Mouse (Mus musculus) kidney, postnatal 25 days (tissue): ENCODE results near the gene Rtkn2.
A peak's percentile ranks its signal among the peaks of the same experiment; 100 is the strongest.

ENCODE experiments used
- DNase-seq, 2 experiments: peaks; one replicate each; pipeline ENCODE4 v3.0.0; 2021; ENCODE audit warnings: mixed read lengths in 2 of 2

The Rtkn2 gene

DNA sequence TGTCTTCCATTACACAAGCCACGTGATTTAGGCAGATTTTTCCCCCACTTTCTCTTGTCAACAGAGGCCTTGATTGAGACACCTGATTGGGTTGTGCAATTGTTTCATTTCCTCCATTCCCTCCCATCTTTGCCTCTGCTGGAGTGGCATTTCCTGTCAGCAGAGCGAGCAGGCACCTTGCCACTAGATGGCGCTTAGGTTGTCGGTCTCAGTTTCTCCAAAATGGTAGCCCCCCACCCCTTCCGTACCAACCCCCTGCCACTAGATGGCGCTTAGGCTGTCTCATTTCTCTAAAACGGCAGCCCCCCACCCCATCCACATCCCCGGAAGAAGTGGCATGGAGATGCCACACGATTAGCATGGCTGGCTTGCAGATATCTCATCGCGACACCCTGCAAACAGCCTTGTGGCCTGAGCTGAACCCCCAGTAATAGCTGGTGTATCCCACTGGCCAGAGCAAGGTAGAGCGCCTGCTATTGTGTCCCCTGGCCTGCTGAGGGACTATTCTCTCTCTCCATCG, 18.8 kb downstream of the Rtkn2 start:
- DNase-seq = peak; percentile 63

DNA sequence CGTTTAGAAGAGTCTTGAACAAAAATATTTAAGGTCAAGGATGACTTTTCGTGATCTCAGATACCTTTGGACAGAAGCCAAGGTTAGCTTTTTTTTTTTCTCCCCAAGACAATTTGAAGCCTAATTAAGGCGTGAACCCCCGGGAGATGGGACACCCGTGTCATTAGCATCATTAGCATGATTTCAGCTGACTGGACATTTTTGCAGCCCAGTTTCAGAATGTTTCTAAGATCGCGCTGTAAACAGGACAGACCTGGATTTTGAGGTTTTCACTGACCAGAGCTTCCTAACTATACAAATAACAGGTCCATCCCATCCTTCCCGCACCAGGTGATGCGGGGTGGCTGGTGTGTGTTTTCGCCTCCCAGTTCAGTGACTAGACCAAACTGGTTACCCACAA, 19.8 kb downstream of the Rtkn2 start:
- DNase-seq = no peak

DNA sequence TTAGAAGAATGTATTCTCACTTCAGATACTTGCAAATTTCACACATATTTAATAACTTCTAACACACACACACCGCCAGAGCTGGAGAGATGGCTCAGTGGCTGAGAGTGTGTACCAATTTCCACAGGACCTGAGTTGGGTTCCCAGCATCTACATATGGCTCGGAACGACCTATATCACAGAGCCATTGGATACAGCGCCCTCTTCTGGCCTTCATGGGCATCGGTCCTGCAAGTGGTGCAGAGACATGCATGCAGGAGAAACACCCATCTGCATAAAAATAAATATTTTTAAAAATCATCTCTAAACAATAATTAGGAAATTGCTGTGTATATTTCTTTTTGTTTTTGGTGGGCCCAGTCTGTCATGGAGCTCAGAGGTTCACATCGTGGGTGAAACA, 22.1 kb downstream of the Rtkn2 start:
- peak in 1 of 2 experiments; percentile 19 for DNase-seq

DNA sequence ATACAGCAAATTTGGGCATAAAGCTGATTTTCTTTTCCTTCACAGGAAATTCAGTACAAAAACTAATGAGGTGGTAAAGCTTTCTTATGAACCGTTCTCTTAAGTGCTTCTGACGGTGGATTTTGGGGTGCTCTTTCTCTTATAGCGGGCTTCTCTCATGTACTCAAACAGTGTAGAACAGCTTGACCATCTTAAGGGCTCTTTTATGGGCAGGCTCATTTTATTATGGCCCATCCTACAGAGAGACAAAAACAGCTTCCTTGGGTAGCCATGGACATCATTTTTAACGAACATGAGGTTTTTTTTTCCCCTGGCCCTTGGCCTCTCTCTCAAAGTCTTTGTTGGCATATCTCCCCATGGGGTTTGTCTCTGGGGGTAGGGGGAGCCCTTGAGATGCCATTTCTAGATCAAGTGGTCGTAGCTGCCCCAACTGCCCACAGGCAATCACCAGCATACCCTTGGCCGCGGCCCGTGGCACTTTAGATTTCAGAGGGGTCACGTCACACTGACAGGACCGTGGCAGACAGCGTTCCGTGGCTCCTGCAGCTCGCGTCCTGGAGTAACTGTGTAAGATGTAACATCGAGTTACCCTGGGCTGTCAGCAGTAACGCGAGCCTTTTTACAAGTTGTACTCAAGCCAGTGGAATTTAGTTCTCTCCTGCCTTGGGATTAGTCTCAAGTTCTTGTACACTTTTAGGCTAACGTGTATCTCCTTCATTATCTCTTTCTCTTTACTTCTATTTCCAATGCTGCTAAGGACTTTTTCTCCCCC, 24.5 kb downstream of the Rtkn2 start:
- peak in 1 of 2 experiments; percentile 33 for DNase-seq

DNA sequence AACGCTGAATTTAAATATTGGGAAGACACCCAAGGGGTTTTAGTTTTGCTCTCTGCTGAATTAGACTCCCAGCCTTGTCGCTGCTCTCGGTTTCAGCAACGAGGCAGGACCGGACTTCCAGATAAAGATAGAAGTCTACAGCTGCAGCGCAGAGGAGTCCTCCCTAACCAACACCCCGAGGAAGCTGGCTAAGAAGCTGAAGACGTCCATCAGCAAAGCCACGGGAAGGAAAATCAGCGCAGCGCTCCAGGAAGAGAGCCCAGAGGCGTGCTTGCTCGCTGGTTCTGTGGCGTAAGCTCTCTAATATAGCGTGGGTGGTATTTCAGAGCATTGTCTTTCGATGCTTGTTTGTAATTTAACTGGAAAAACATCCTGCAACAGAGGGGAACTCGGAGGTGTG, 26.0 kb downstream of the Rtkn2 start:
- DNase-seq = peak in 1 of 2 experiments; percentile 23

DNA sequence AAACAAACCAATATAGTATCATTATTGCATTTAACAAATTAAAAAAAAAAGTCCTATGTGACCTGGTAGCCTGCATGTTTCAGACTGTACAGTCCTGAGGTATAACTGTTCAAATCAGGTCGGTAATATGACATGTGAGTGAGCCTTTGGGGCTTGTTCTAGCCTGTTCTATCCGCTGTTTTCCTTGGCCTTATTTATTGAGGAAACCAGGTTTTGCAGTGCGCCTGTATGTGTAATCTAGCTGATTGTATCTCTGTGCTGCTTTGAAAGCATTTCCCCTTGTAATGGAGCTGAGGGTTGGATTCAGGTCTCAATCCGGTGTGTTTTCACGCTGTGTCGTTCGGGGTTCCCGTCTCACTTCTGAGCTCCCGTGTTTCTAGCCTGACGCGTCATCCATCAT, 27.1 kb downstream of the Rtkn2 start:
- DNase-seq = no peak

DNA sequence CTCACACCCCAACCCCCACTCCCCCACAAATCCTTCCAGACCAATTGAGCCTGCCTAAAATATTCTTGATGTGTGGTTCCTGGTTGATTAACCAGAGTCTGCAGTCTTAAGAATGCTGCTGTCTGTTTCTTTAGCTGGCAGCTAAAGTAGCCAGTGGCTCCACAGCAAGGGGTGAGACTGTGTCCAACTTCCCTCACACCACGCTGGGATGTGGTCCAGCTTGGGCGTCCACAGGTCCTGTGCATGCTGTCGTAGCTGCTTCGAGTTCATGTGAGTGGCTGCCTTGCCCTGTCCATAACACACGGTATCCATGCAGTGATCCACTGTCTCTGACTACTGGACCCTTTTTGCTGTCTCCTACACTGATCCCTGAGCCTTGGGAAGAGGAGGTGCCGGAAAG, 27.7 kb downstream of the Rtkn2 start:
- no peak for DNase-seq

DNA sequence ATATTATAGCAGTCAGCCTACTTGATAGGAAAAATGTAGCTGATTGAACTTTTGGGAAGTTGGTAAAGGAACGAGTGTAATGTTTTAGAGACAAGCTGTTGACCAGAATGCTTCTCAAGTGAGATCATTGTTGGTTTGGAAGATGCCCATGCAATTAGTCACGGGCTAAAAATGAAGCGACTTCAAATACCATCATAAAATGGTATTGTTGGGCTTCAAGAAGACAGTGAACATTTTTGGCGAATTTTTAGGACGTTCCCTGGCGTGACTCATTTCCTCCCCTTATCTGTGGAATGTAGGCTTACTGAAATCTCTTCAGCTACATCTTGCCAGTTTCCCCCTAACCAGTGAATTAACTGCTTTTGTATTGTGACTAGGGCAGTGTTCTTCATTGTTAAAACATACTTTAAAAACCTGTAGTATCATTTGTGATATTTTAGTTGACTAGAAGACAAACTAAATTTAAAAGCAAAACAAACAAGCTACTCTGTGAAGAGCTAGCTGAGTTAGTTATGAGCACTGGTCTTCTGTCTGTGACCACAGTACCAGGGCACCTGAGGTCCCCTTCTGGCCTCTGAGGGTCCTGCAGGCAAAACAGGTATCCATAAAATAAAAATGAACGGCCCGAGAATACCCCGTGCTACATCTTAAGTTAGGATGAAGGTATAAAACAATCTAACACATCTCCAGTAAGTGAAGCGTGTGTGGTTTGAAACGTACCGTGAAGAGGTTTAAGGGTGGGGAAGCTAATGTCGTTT, 29.0 kb downstream of the Rtkn2 start:
- DNase-seq = no peak

DNA sequence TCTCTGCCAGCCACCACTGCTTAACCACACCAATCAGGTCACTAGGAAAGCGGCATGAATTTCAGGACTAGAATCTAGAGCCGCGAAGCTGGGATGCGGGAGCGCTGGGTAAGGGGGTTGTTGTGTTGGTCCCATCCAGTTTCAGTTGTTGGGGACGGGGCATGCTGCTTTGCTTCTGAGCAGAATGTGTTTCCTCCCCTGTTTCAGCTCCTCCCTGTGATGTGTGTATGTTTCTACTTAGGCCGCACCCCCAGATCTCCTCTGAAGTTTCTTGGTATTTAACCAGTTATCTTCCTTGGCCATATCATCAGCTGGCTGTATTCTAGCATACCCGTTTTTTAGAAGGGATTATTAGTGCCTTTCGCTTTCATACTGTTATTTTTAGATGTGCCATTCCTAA, 29.9 kb downstream of the Rtkn2 start:
- no peak for DNase-seq

DNA sequence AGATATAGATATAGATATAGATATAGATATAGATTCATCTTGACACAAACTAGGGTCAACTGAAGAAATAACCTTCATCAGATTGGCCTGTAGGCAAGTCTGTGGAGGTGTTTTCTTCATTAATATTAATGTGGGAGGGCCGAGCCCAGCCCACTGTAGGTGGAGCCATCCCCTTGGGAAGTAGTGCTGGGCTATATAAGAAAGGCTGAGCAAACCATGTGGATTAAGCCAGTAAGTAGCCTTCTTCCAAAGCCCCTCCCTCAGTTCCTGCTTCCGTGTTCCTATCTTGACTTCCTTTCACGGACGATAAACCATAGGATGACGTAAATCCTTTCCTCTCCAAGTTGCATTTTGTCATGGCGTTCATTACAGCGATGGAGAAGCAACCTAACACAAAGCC, 30.5 kb downstream of the Rtkn2 start:
- DNase-seq = no peak

DNA sequence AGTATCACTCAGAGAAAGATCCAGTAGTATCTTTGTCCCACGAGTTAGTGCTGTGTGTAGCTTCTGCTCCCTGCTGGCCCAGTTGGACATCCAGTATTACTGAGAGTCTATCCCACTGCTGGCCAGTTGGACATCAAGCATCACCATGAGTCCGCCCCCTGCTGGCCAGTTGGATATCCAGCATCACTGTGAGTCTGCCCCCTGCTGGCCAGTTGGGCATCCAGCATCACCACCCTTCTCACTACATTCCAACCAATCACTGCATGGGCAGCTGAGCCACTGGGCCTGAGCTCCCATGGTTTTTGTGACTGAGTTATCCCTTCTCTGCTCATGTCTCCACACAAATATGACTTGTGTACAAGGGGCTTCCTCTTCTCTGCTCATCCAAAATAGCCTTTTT, 33.8 kb downstream of the Rtkn2 start:
- DNase-seq = peak in 1 of 2 experiments; percentile 35

DNA sequence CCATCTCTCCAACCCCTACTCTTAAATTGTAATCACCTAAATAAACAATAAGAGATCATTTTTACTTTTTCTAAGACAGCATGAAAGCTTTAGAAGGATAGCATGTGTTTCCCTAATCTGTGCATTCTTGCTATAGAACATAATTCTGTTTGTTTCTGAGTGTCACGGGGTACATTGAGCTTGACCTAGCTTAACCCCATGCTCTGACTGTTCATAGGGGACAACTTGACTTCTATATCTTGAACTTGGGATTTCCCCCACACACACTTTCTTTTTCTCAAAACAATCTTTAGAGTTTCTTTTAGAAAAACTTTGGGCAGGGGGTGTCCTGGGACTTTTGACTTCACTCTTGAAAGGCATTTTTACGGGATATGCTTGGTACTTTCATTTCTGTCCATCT, 41.4 kb downstream of the Rtkn2 start:
- no peak for DNase-seq

DNA sequence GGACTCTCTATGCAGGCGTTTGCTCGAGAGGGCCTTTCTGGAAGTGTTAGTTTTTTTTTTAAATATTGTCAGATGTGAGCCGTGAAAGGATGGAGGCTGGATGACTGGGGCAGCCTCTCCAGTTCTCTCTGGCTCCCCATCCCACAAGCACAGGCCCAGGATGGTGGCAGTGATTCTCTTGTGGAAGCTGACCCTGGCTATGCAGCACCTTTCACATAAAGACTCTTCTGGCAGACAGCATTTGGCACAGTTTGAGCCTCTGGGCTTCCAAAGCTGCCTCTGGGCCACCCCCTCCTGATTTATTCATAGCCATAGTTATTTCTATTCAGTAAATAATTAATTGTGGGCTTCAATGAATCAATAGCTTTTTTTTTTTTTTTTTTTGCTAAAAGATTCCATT, 46.3 kb downstream of the Rtkn2 start:
- DNase-seq = no peak

DNA sequence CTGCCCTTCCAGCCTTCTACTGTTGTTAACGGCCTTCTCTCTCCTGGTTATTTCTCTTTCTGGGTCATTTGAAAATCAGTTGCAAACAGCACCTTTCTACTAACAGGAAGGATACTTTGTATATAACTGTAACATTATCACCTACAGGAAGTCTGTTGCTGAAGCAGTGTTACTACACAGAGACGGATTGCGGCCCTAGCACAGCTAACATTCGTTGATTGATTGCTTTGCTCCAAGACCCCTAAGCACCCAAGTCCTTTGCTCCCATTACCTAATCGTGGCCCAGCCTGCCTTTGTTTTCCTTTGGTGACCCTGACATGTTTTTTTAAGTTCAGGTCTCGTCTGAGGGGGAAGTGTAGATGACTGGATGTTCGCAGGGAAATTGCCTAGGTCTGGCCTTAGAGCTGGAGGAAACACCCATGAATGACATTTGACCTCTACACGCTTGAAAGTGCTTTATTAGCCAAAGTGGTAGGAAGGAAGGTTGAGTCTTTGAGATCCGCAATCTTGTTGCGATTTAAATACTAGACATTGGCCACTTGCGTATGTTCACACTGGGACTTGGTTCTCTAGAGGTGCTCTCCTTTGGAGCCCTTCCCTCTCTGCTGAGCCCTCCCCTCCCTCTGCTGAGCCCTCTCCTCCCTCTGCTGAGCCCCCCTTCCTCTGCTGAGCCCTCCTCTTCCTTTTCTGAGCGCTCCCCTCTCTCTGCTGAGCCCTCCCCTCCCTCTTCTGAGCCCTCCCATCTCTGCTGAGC, 49.1 kb downstream of the Rtkn2 start:
- DNase-seq = no peak

DNA sequence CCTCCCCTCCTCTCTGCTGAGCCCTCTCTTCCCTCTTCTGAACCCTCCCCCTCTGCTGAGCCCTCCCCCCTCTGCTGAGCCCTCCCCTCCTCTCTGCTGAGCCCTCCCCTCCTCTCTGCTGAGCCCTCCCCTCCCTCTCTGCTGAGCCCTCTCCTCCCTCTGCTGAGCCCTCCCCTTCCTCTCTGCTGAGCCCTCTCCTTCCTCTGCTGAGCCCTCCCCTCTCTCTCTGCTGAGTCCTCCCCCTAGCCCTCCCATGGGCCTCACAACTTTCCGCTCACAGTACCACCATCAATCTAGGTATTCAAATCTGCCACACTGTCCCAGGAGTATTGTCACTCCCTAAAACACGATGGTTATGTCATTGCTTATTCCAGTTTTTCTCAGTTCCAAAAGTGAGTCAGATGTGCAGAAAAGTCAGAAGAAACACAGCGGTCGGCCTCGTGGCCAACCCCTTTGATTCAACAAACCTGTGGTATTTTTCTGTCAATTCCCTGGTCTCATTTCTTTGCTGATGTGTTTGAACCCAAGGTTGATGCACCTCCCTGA, 49.8 kb downstream of the Rtkn2 start:
- DNase-seq = no peak

DNA sequence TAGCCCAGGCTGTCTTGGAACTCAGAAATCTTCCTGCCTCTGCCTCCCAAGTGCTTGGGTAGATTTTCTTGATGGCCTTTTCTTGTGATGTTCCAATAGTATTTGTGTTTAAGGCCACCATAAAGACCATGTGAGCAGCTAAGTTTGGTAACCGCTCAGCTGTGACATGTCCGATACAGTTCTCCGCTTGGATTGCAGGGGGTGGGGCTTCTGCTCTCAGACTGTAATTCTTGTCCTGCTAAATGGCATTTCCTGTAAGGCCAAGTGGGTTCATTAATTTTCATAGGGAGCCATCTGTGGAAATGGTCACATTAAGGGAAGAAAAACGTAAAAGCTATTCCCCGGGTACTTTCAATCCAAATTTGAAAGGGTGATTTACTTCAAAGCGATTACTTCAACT, 50.7 kb downstream of the Rtkn2 start:
- DNase-seq = peak in 1 of 2 experiments; percentile 22

DNA sequence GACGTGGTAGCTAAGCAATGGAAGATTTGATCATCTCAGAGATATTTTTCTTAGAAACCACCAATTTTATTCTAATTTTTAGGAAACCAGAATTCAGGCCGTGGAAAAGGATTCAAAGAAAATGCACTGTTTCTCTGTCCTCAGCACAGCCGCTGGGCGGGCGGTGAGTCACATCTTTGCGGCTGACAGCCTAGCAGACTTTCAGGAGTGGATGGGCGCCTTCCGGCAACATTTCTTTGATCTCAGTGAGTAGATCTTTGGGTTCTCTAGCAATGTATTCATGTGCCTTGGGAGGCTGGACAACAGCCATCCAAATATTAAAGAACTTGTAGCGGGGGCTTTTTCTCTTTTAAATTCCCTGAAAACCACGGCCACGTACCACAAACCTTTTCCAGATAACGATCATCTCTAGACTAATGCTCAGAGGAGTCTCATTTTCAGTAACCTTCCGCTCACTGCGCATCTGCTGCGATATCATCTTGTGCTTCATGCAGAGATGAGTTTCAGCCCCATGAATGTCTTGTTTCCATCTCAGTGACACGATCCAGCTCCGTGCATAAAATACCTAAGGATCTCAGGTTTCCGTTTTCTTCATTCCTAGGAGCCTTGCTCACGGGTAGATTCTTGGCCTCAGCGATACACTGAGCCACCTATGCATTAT, 56.5 kb downstream of the Rtkn2 start:
- DNase-seq = no peak

DNA sequence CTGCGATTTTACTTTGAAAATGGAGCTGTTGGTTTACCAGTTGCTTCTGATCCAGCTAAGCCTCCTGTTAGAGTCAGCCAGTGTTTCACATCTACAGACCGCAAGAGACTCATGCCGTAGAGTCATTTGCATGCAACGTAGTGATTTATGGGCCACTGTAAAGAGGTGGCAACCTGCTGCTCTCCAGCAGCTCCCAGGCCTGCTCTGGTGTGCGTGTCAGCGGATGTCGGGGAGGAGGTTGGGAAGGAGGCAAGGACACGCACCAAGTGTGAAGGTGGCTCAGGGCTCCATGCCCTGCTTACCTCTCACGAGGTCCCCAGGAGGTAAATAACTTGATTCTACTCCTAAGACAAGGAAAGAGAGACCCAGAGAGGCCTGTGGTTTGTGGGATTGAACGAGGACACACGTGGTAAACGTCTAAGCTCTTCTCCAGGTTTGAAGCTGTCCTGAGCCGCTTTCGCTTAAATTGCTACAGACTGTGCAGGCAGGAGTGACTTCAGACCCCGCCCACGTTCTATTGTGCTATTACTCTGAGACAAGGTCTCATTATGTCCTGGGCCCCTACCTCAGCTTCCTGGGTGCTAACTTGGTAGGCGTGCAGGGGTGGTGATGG, 57.1 kb downstream of the Rtkn2 start:
- DNase-seq = no peak

DNA sequence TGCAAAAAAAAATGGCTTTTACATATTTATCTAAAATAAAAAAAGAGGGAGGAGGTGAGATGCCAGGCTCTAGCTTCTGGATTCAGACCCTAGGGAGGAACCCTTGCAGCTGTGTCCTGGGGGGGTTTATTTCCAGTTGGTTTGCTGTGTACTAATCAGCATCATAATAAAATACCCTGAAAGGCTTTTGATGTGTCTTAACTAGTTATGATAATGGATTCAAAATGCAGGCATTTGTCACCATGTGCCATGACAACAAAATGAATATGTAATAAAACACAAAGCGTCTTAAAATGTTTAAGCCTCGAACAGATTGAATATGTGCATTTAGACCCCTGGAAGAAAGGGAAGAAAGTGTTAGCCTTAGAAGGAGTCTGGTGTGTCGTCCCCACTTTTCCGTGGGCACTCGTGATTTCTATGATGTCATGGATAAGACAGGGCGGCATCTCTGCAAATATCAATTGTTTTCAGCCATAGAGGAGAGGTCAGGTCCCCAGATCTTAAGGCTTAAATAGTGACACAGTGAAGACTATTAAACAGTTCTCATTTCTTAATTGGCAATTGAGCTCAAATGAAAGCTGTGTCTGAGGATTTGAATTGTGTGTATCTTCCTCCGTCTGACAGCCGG, 59.7 kb downstream of the Rtkn2 start:
- DNase-seq = no peak

DNA sequence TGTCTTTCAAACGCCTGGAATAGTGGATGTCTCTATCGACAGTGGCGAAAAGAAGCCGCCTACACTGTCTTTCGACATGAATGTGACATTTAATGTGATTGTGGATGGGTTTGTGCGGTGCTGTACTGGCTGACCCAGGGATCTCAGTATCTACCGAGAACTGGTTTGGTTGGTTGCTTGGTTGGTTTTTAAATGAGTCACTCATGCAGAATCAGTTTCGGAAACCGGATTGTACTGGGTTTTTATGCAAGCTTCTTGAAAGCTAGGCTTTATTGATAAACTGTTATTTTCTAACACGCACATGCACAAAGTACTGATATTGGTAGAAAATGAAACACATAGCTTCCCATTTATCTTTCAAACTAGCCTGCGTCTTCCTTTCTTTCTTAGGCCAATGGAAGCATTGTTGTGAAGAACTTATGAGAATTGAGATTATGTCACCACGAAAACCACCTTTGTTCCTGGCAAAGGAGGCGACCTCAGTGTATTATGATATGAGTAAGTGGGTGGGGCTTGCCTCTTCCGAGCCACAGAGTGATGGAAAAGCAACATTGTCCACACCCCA, 60.4 kb downstream of the Rtkn2 start:
- DNase-seq = no peak

DNA sequence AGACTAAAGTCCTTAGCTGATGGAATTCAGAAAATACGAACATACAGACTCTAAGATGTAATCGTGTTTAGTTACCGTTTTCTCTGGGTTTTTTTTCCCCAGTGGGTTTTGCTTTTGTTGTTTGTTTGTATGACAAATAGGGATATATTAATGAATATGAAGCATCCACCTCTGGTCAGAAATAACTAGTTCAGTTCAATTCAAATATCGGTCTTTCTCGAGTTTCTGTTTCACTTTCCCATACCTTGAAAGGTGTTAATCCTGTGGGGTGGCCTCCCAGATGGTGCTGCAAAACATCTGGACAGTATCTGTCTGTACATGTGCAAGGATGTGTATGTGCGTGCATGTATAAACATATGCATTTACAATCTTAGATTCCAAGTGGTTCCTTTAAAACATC, 61.0 kb downstream of the Rtkn2 start:
- no peak for DNase-seq
